ENCODE assay signal across 21 mouse cellular contexts in the genomic region with DNA sequence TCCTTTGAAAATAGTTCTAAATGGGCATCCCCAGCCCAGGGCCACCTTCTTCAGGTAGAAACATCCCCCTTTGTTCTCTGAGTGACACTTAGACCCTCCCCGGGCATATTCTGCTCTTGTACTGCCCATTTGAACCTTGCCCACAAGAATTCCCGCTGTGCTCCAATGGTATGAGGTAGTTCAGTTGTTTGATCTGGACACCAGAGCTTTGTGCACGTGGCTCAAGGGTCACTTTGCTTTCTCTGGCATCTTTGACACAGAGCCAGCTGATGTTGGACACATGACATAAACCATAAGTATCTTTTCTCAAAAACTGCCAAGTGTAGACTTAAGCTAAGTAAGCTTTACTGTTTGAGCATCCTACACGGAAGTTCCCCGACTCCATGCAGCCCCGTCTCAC.
A peak's percentile ranks its signal among the peaks of the same experiment; 100 is the strongest.
DNase-seq lines count a peak whose midpoint lies in the region; ATAC-seq and TF ChIP-seq lines count a peak whose summit lies in the region.
"Had no signal": no experiment of that assay in that cellular context is flagged by ENCODE, and none has a peak within 500 bp of the region (broad histone marks: within the 10 kb centered on the region; RNA-seq: fewer than 3 reads in every experiment).

No protein-coding gene starts in this region.

- ATAC-seq in heart, embryonic 13.5 days (ENCODE audit: extremely low read depth, insufficient number of reproducible peaks, low FRiP score, low TSS enrichment), result no peak
- ATAC-seq in liver, embryonic 11.5 days (replicated peaks; ENCODE audit: low FRiP score), result no peak
- no peak for ATAC-seq in kidney, postnatal 0 days (replicated peaks; ENCODE audit: low FRiP score, low read depth)
- ATAC-seq: hindbrain, postnatal 0 days; intestine, embryonic 16.5 days had no signal

- WGBS in heart, embryonic 13.5 days, result 50% methylated on average over 6 of the region's 6 CpGs
- WGBS in liver, adult 2 months, result 46% methylated on average over 6 of the region's 6 CpGs
- 73% methylated on average over 6 of the region's 6 CpGs for WGBS in liver, embryonic 11.5 days
- WGBS in kidney, postnatal 0 days, result 89% methylated on average over 6 of the region's 6 CpGs

- no peak overlapping the region for H3K4me3 ChIP-seq in heart, embryonic 13.5 days
- no peak overlapping the region for H3K4me3 ChIP-seq in liver, adult 2 months (ENCODE audit: insufficient read depth, low read depth, low read length)
- H3K4me3 ChIP-seq in liver, embryonic 11.5 days (ENCODE audit: low read depth, low read length), result no peak overlapping the region
- no peak overlapping the region for H3K4me3 ChIP-seq in kidney, postnatal 0 days (replicated peaks; ENCODE audit: low read depth, low read length)
- H3K4me3 ChIP-seq: forebrain, embryonic 12.5 days; heart, embryonic 12.5 days; stomach, embryonic 15.5 days had no signal

- no peaks in the 10 kb centered on the region for H3K27me3 ChIP-seq in heart, embryonic 13.5 days (replicated peaks)
- no peaks in the 10 kb centered on the region for H3K27me3 ChIP-seq in liver, adult 2 months (ENCODE audit: control insufficient read depth, insufficient read depth, low read length)
- no peaks in the 10 kb centered on the region for H3K27me3 ChIP-seq in liver, embryonic 11.5 days (replicated peaks; ENCODE audit: control insufficient read depth, insufficient read depth, low read length)
- H3K27me3 ChIP-seq in kidney, postnatal 0 days (ENCODE audit: insufficient read depth, low read length), result no peaks in the 10 kb centered on the region
- H3K27me3 ChIP-seq: forebrain, embryonic 12.5 days; heart, embryonic 12.5 days; stomach, embryonic 15.5 days had no signal

- no peak overlapping the region for H3K9ac ChIP-seq in heart, embryonic 13.5 days
- H3K9ac ChIP-seq in liver, adult 2 months (ENCODE audit: low read depth, low read length), result no peak overlapping the region
- no peak overlapping the region for H3K9ac ChIP-seq in liver, embryonic 11.5 days (ENCODE audit: low read depth, low read length)
- no peak overlapping the region for H3K9ac ChIP-seq in kidney, postnatal 0 days (ENCODE audit: low read depth, low read length)
- H3K9ac ChIP-seq: forebrain, embryonic 12.5 days; heart, embryonic 12.5 days; liver, embryonic 14.5 days; stomach, embryonic 15.5 days had no signal

- H3K36me3 ChIP-seq in heart, embryonic 13.5 days, result peaks cover 20% of the 10 kb centered on the region; the same call in 1 of the 2 replicates
- peaks cover 6% of the 10 kb centered on the region for H3K36me3 ChIP-seq in liver, adult 2 months (ENCODE audit: control insufficient read depth, insufficient read depth, low read length)
- H3K36me3 ChIP-seq in liver, embryonic 11.5 days (ENCODE audit: control insufficient read depth, insufficient read depth, low read length), result no peaks in the 10 kb centered on the region
- H3K36me3 ChIP-seq in kidney, postnatal 0 days (ENCODE audit: insufficient read depth, low read length), result 0 out of 2 replicates have a peak, but pooled peaks cover 12% of the 10 kb centered on the region
- H3K36me3 ChIP-seq: stomach, embryonic 15.5 days had no signal

- no peak for DNase-seq in heart, adult 18-20 months
- DNase-seq in liver, adult 2 months (ENCODE audit: extremely low read depth, low read depth, low spot score), result peak; percentile 97
- no peak for DNase-seq in liver, embryonic 11.5 days (ENCODE audit: low spot score)
- no peak for DNase-seq in kidney, postnatal 0 days (ENCODE audit: low spot score)
- peak; percentile 50 for DNase-seq in lung, postnatal 36 days
- no peak for DNase-seq in gastrocnemius, postnatal 25 days
- DNase-seq: adrenal gland, postnatal 10 days; cerebellum, adult 18-20 months; cerebellum, postnatal 14 days; heart, postnatal 14 days; layer of hippocampus, postnatal 36 days; right cerebral cortex, postnatal 4 days; thymus, postnatal 36 days had no signal

- TF ChIP-seq POLR2A in liver, adult 2 months (IDR thresholded peaks at IDR 0.05; ENCODE audit: extremely low read depth, insufficient read depth, low read length), result no peak

- H3K27ac ChIP-seq in heart, embryonic 13.5 days (replicated peaks), result 0 out of 2 replicates have a peak overlapping the region, but pooled peaks have one; percentile 21
- H3K27ac ChIP-seq in liver, adult 2 months (replicated peaks; ENCODE audit: insufficient read depth, low read depth, low read length), result peak overlapping the region; percentile 73
- H3K27ac ChIP-seq in liver, embryonic 11.5 days (ENCODE audit: low read depth, low read length), result no peak overlapping the region
- peak overlapping the region; percentile 80; the same call in 1 of the 2 replicates for H3K27ac ChIP-seq in kidney, postnatal 0 days
- H3K27ac ChIP-seq: forebrain, embryonic 12.5 days; hindbrain, postnatal 0 days; liver, embryonic 14.5 days; stomach, embryonic 15.5 days had no signal

- H3K4me1 ChIP-seq in heart, embryonic 13.5 days, result peaks cover 61% of the 10 kb centered on the region
- peaks cover 26% of the 10 kb centered on the region for H3K4me1 ChIP-seq in liver, adult 2 months (ENCODE audit: control insufficient read depth, insufficient read depth, low read length)
- 0 out of 2 replicates have a peak, but pooled peaks cover 4% of the 10 kb centered on the region for H3K4me1 ChIP-seq in liver, embryonic 11.5 days (replicated peaks; ENCODE audit: control insufficient read depth, insufficient read depth, low read length)
- peaks cover 12% of the 10 kb centered on the region; the same call in 1 of the 2 replicates for H3K4me1 ChIP-seq in kidney, postnatal 0 days (replicated peaks; ENCODE audit: insufficient read depth, low read length)

- H3K79me2 ChIP-seq in liver, adult 2 months (ENCODE audit: control insufficient read depth, insufficient read depth, low read length), result peaks cover 8% of the 10 kb centered on the region; the same call in 1 of the 2 replicates

- H3K4me2 ChIP-seq in heart, embryonic 13.5 days, result no peak overlapping the region; the same call in 1 of the 2 replicates
- H3K4me2 ChIP-seq in liver, embryonic 11.5 days, result no peak overlapping the region
- H3K4me2 ChIP-seq in kidney, postnatal 0 days (ENCODE audit: low read length), result no peak overlapping the region
- H3K4me2 ChIP-seq: forebrain, embryonic 12.5 days; heart, embryonic 12.5 days; midbrain, embryonic 11.5 days; stomach, embryonic 15.5 days had no signal

- no peaks in the 10 kb centered on the region for H3K9me3 ChIP-seq in heart, embryonic 13.5 days
- H3K9me3 ChIP-seq in liver, embryonic 11.5 days (ENCODE audit: control insufficient read depth, low read length), result no peaks in the 10 kb centered on the region
- no peaks in the 10 kb centered on the region for H3K9me3 ChIP-seq in kidney, postnatal 0 days (replicated peaks; ENCODE audit: low read length)
- H3K9me3 ChIP-seq: forebrain, embryonic 12.5 days; heart, embryonic 12.5 days; stomach, embryonic 15.5 days had no signal

- TF ChIP-seq CTCF in liver, adult 2 months (IDR thresholded peaks at IDR 0.05; ENCODE audit: low read depth, low read length), result no peak
- no peak for TF ChIP-seq CTCF in kidney, postnatal 0 days (IDR thresholded peaks at IDR 0.05; ENCODE audit: low read depth)

Comparison
In these comparisons a context has a peak if more than half of its experiments do, and no peak if none do; other contexts are left out.
1. DNase-seq: peak in liver, adult 2 months (single experiment) and lung, postnatal 36 days (single experiment); none in heart, adult 18-20 months (0 of 2), liver, embryonic 11.5 days (single experiment), kidney, postnatal 0 days (single experiment) and gastrocnemius, postnatal 25 days (single experiment).